Mouse (Mus musculus): ENCODE measurements around the gene Cops6. TPM values are rescaled to one million over a fixed set of nuclear protein-coding genes. Genes with fewer than 3 reads are reported as not detected.

The Cops6 gene
- total and polyA plus RNA-seq, 2 experiments from 2014 or later: 47.0 to 265 TPM

DNA sequence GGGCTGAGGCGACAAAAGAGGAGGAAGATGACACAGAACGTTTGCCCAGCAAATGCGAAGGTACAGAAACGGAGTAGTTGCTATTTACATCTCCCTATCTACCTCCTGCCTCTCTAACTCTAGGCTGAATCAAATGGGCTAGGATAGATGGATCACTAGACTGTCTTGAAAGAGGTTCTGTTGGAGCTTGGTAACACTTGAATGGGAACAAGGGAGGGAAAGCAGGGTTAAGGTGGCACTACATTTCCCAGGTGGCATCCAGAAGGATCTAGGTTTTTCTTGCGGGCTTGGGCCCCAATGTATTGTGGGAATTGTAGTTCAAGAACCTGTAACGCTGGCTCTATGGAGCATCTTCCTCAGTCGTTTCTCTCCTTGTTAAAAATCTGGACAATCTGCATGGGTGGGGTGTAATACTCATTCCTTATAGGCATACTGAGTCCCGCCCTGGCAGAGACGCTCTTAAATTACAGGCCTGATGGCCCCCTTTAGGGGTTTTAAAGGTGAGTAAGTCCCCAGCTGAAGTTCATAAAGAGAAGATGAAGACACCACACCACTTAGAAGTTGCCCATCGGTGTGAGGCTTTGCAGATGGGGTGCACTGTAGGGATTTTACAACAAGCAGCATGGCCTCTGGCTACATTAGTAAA lies 26.9 kb downstream of the Cops6 start:
- peak overlapping the region; percentile 73 for H3K4me3 ChIP-seq (ENCODE audit: low read depth, low read length)
- peaks cover 15% of the 10 kb centered on the region for H3K4me1 ChIP-seq (ENCODE audit: insufficient read depth)
- H3K27me3 ChIP-seq (ENCODE audit: insufficient read depth, low read length): no peaks in the 10 kb centered on the region
- H3K9me3 ChIP-seq (ENCODE audit: low read length): no peaks in the 10 kb centered on the region
- peaks cover 18% of the 10 kb centered on the region for H3K36me3 ChIP-seq (ENCODE audit: insufficient read depth)
- H3K9ac ChIP-seq: peak overlapping the region; percentile 70
- H3K27ac ChIP-seq (ENCODE audit: low read depth, low read length): peak overlapping the region; percentile 73
- 2% methylated on average over 10 of the region's 10 CpGs for WGBS
- TF ChIP-seq CTCF (IDR thresholded peaks at IDR 0.05; ENCODE audit: low read depth): no peak
- H3K4me2 ChIP-seq (ENCODE audit: low read depth): peak overlapping the region; percentile 77
- peak; percentile 88 for DNase-seq
- peak; percentile 94 for ATAC-seq

DNA sequence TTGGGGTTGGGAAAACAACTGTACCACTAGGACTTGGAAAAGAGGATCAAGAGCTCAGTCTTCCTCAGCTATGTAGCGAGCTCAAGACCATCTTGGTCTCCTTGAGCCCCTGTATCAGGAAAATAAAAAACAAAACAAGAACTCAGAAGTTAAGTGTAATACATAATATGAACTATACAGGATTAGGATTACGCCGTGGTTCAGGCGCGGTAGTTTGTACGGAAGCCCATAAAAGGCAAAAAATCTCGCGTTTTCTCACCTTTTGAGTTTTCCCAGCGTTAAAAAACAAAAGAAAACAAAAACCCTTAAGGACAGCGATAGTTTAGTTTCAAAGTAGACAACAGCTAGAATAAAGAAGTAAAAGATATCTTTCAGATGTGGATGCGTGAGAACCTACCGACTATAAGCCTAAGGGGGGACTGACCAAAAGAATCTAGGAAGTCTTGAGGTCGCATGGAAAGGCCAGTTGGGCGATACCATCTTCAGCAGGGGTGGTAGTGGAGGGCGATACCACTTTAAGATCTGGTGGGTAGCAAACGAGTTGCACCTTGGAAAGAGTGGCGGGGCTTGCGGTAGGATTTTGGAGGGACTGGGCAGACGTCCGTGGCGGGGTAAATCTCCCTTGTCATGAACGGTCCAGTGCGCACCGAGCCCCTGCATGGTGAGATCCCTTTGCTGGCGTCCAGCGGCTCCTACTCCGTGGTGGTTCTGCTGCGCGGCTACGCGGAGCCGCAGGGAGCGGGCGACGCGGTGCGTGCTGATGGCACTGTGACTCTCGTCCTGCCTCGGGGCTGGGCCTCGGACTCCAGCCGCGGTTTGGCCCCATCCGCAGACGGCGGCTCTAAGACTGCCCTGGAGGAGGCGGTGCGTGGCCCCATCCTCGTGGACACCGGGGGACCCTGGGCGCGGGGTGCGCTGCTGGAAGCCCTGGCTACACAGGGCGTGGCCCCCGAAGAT lies 33.2 kb downstream of the Cops6 start, which contains the start of gene Mblac1:
Gene Mblac1 (plus strand): TSS at position 544 of the 957 bp plus-strand sequence.
- no peaks in the 10 kb centered on the region for H3K27me3 ChIP-seq (ENCODE audit: insufficient read depth, low read length)
- peak; percentile 84 for ATAC-seq
- peak within 1 kb of the TSS; percentile 93 for H3K9ac ChIP-seq
- H3K27ac ChIP-seq (ENCODE audit: low read depth, low read length): peak within 1 kb of the TSS; percentile 88
- DNase-seq: peak; percentile 90
- TF ChIP-seq CTCF (IDR thresholded peaks at IDR 0.05; ENCODE audit: low read depth): no peak; the same call in 1 of the 2 replicates
- H3K4me1 ChIP-seq (ENCODE audit: insufficient read depth): 0 out of 2 replicates have a peak, but pooled peaks cover 5% of the 10 kb centered on the region
- H3K4me3 ChIP-seq (ENCODE audit: low read depth, low read length): peak within 1 kb of the TSS; percentile 75
- no peaks in the 10 kb centered on the region for H3K9me3 ChIP-seq (ENCODE audit: low read length)
- H3K4me2 ChIP-seq (ENCODE audit: low read depth): peak within 1 kb of the TSS; percentile 96
- H3K36me3 ChIP-seq (ENCODE audit: insufficient read depth): peaks cover 5% of the 10 kb centered on the region
- 8% methylated on average over 53 of the region's 54 CpGs for WGBS

GRCm38 (mm10) chr5:138194755-138195345 lies 34.0 kb downstream of the Cops6 start:
- DNase-seq: peak; percentile 59
- peak overlapping the region; percentile 88 for H3K27ac ChIP-seq (ENCODE audit: low read depth, low read length)
- 0 out of 2 replicates have a peak, but pooled peaks cover 5% of the 10 kb centered on the region for H3K4me1 ChIP-seq (ENCODE audit: insufficient read depth)

GRCm38 (mm10) chr5:138195463-138195862 lies 34.6 kb downstream of the Cops6 start:
- Histone ChIP-seq H3K4me2 (ENCODE audit: low read depth) (peak overlapping the region; percentile 96), H3K27me3 (ENCODE audit: insufficient read depth, low read length) (no peaks in the 10 kb centered on the region), H3K27ac (ENCODE audit: low read depth, low read length) (peak overlapping the region; percentile 88; the same call in 1 of the 2 replicates), H3K4me3 (ENCODE audit: low read depth, low read length) (peak overlapping the region; percentile 75), H3K36me3 (ENCODE audit: insufficient read depth) (no peaks in the 10 kb centered on the region; the same call in none of the 2 replicates), H3K9me3 (ENCODE audit: low read length) (no peaks in the 10 kb centered on the region), H3K9ac (peak overlapping the region; percentile 93), H3K4me1 (ENCODE audit: insufficient read depth) (0 out of 2 replicates have a peak, but pooled peaks cover 5% of the 10 kb centered on the region)
- DNase-seq (peak; percentile 9), ATAC-seq (no peak)
- no peak for TF ChIP-seq CTCF (IDR thresholded peaks at IDR 0.05; ENCODE audit: low read depth)
- WGBS: 67% methylated on average over 7 of the region's 7 CpGs

More at GRCm38 (mm10) chr5:138194755-138195345, 34.0 kb downstream of the Cops6 start:
- Histone ChIP-seq H3K27me3 (ENCODE audit: insufficient read depth, low read length) (no peaks in the 10 kb centered on the region), H3K36me3 (ENCODE audit: insufficient read depth) (peaks cover 5% of the 10 kb centered on the region), H3K9ac (peak overlapping the region; percentile 93), H3K4me3 (ENCODE audit: low read depth, low read length) (peak overlapping the region; percentile 75), H3K4me2 (ENCODE audit: low read depth) (peak overlapping the region; percentile 96), H3K9me3 (ENCODE audit: low read length) (no peaks in the 10 kb centered on the region)
- under 1% methylated on average over 29 of the region's 29 CpGs for WGBS
- ATAC-seq: peak; percentile 51
- no peak for TF ChIP-seq CTCF (IDR thresholded peaks at IDR 0.05; ENCODE audit: low read depth)

DNA sequence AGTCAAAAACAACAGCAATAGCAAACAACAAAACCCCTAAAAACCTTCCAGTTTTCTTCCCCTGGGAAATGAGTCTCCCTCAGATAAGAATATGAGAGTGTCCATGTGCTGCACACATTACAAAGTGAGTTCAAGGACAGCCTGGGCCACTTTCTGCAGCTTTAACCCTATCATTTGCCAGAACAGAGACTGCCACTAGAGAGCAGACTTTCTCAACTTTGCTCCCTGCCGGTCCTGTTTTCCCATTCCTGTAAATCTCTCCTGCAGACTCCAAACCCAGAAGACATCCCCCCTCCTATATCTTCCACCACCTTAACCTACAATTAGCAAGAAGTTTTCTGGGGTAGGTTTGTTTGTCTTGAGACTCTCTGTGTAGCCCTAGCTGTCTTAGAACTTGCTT lies 38.7 kb downstream of the Cops6 start:
- H3K9me3 ChIP-seq (ENCODE audit: low read length): no peaks in the 10 kb centered on the region
- TF ChIP-seq CTCF (IDR thresholded peaks at IDR 0.05; ENCODE audit: low read depth): peak; percentile 61
- H3K9ac ChIP-seq: no peak overlapping the region
- no peaks in the 10 kb centered on the region for H3K36me3 ChIP-seq (ENCODE audit: insufficient read depth)
- H3K27me3 ChIP-seq (ENCODE audit: insufficient read depth, low read length): no peaks in the 10 kb centered on the region
- no peak overlapping the region for H3K27ac ChIP-seq (ENCODE audit: low read depth, low read length)
- DNase-seq (peak; percentile 37), ATAC-seq (no peak)
- H3K4me3 ChIP-seq (ENCODE audit: low read depth, low read length): no peak overlapping the region
- WGBS: 0% methylated on average over 1 of the region's 1 CpGs
- no peaks in the 10 kb centered on the region for H3K4me1 ChIP-seq (ENCODE audit: insufficient read depth)
- no peak overlapping the region for H3K4me2 ChIP-seq (ENCODE audit: low read depth)

- Histone ChIP-seq H3K9me3 (ENCODE audit: low read length) (no peaks in the 10 kb centered on the region), H3K9ac (no peak overlapping the region), H3K4me3 (ENCODE audit: low read depth, low read length) (no peak overlapping the region), H3K4me1 (ENCODE audit: insufficient read depth) (no peaks in the 10 kb centered on the region), H3K36me3 (ENCODE audit: insufficient read depth) (no peaks in the 10 kb centered on the region), H3K27me3 (ENCODE audit: insufficient read depth, low read length) (no peaks in the 10 kb centered on the region), H3K4me2 (ENCODE audit: low read depth) (no peak overlapping the region), H3K27ac (ENCODE audit: low read depth, low read length) (no peak overlapping the region)
- ATAC-seq (no peak), DNase-seq (no peak)
- WGBS: 80% methylated on average over 3 of the region's 3 CpGs
- TF ChIP-seq CTCF (IDR thresholded peaks at IDR 0.05; ENCODE audit: low read depth): no peak
Observed at GRCm38 (mm10) chr5:138202086-138202485, 41.2 kb downstream of the Cops6 start.

Data from forebrain, postnatal 0 days (tissue).